Mouse (Mus musculus): ENCODE results near the gene Ube2g2.

Gene Ube2g2

DNA sequence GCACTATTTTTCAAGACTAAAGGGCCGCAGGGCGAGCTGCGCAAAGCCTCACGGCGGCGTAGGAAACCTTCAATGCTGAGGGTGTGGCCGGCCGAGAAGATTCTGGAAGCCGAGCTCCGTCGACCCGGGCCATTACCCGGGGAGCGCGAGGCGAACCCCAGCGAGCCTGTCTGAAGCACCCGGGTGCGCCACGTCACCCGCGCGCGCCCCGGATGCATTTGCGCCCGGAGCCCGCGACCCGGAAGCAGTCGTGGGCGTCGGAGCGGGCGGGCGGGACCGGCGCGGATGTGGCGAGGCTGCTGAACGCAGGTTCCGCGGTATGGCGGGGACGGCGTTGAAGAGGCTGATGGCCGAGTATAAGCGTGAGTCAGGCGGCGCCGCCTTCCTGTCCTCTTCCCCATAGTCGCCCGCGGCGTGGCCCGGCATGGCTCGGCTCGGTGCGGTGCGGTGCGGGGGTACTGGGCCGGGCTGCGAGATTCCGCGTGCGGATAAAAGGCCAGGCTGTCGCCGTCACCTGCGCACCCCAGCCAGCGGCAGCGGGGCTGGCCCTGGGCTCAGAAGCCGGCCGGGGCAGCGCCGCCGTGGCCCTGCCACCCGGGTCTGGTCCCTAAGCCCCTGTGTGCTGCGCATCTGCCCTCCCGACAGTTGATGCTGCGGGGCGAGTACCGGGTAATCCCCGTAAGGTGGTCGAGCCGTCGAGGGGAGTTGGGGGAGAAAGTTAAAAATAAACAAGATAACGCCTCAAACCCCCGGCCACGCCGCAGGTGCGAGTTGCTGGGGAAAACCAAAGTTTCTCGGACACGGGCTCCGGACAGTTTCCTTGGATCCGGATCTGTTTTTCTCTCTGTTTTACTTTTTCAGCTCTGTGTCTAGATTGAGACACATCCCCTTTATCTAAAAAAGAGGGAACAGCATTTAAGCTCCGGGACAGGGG is at the start of gene Ube2g2:
Gene Ube2g2 (plus strand): TSS at position 221 of the 934 bp plus-strand sequence.
- DNase-seq (ENCODE audit: low read depth, low spot score): peak; percentile 91

DNA sequence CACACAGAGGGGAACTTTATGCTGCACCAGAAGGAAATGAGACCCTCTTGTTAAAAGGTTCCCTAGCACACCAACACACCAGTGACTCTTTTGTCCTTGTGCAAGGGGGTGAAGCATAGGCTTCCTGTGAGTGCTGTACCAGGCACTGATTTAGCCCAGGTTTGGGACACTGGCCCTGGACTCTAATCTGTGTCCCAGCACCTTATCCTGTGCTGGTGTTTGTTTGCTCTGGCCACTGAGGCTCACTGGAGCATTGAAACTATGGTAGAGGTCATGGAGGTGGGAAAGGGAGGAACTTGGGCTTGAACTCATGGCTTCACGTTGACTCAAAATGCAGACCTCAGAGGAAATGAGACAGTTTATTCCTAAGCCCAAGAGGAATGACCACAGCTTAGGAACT is 48.9 kb upstream of the Ube2g2 start:
- no peak for DNase-seq (ENCODE audit: low read depth, low spot score)

DNA sequence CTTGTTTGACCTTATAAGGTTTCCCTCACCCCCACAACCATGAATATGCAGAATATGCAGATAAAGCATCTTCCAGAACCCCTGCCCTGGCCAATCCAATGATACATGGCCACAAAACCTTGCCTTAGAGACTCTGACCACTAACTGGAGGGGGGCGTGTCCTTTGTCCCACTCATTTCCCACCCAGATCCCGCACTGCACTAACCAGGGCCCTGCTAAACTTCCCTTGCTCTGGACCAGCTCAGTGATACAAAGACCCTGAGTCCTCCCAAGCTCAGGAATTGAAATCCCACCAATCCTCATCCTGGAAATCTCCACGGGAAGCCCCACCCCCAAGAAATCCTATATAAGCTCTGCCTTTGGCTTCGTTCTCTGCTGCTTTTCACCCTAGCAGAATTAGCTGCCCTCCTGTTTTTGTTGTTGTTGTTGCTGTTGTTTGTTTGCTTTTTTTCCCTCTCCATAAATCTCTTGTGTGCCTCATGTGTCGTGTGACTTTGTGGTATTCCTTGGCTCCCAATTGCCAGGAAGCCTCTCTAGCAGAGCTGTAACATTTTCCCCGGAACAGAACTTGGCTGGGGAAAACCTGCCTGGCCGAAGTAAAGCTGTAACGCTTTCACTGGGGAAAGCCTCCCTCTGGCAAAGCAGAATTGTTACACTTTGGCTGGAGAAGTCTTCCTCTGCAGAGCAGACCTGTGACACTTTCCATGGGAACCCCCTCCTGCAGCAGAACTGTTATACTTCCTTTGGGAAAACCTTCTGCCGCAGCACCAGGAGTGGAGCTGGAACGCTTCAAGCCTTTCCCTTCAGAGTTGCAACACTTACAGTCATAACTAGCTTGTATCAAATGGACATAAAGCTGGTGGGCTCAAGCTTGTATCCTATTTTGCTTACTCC is 41.8 kb upstream of the Ube2g2 start:
- no peak for DNase-seq (ENCODE audit: low read depth, low spot score)

- no peak for DNase-seq (ENCODE audit: low read depth, low spot score)
These were observed 41.1 kb upstream of the Ube2g2 start for GRCm38 (mm10) chr10:77581023-77581407.

GRCm38 (mm10) chr10:77581408-77582284 is 40.4 kb upstream of the Ube2g2 start, which contains the start of gene Pttg1ip:
Pttg1ip (plus strand) TSS chr10:77581720.
- peak; percentile 96 for DNase-seq (ENCODE audit: low read depth, low spot score)

DNA sequence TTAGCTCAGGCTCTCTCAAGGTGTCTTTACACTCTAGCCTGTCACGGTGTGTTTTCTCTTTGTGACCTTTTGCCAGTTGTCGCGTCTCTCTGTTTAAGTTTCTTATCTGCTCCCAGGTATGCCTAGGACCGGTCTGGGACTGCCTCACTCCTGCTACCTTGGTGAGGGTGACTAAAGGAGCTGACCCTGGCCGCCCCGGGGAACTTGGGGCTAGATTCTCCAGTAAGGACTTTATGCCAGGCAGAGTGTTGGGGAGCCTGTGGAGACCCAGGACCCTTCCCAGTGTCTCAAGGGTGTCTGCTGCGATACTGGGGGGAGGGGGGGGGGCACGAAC is 39.8 kb upstream of the Ube2g2 start:
- no peak for DNase-seq (ENCODE audit: low read depth, low spot score)

DNA sequence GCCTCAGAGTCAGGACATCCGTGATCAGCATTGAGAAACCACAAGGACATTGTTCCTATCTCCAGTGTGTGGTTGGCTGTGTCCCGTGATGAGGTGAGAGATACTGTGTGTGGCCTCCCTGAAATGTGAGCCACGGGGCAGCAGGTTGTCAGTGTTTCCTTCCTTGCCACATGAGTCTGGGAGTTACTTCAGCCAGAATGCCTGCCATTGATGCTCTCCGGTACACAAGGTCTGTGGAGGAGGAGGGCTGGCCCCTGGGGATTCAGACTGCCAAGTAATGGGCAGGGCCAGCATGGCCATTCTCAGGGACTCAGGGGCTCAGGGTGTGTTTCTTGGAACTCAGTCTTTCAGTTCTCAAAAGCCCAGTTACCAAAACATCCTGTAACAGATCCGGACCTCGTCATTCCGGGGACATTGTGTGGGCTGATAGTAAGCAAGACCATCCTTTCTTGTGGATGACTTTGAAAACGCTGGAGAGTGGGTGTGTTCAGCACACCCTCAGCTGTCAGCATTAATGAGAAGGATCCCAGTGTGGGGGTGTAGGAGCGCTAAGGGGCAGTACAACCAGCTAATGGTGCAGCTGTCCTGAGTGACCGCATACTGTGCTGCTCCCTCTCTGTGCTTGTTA is 38.2 kb upstream of the Ube2g2 start:
- DNase-seq (ENCODE audit: low read depth, low spot score): no peak

GRCm38 (mm10) chr10:77586637-77587036 is 35.4 kb upstream of the Ube2g2 start:
- no peak for DNase-seq (ENCODE audit: low read depth, low spot score)

DNA sequence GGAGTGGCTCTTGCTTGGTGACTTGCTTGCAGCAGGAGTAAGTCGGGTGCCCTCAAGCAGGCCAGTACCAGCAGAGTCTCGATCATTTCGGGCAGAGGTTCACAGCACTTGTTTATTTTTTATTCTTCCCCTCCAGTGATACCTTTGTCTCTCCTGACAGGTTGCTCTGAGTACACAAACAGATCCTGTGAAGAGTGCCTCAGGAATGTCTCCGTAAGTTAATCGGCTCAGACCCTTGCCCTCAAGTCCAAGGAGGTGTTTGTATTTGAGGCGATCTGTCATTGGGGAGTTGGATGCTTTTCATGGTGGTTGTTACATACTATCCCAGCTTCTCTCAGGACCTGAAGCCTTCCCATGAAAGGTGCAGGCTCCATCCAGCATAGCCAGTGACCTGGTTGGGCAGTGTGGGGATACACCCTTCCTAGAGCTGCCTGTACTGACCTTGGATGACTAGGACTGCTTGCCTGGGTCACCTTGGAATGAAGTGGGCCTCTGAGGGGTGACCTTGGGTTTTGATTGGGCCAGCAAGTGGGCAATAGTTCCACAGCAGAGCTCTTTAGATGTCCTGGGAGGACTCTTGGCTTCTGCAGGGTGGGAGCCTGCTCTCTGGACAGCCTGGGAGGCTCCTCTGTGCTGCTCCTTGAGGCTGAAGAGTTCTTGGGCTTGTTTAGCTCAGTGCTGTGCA is 34.8 kb upstream of the Ube2g2 start:
- DNase-seq (ENCODE audit: low read depth, low spot score): no peak

DNA sequence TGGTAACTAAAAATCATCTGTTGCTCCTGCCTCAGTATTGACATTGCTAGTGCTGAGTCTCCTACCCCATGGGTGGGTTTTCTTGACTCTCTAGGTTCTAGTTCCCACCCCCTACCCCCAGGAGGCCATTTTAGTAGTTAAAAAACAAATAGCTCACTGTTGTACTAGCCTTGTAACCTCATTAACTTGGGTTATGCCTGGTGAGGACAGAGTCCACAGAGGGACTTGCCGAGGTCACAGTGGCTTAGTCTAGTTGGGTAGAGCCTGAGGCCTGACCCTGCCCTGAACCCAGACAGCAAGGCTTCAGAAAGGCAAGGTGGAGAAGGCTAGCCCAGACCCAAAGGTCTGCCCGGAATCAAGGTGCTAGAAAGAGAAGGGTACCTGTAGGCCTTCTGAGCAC is 34.0 kb upstream of the Ube2g2 start:
- no peak for DNase-seq (ENCODE audit: low read depth, low spot score)

DNA sequence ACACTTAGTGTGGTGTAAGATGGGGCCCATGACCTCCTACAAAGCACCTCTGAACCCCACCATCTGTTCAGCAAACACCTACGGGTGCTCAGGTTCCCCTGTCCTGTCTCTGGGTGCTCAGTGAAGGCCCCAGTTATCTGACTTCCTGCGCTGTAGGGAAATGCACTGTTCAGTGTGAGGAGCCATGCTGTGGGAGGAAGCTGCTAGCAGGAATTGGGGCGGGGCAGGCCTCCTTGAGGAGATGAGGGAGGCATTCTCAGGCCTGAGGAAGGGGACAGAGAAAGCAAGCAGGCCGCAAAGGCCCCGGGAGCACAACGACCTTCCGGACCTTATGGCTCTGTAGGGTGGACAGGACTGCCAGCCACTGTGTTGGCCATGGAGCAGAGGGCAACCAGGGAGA is 33.0 kb upstream of the Ube2g2 start:
- DNase-seq (ENCODE audit: low read depth, low spot score): no peak

- DNase-seq (ENCODE audit: low read depth, low spot score): no peak
These were observed 32.3 kb upstream of the Ube2g2 start for GRCm38 (mm10) chr10:77589749-77590148.

DNA sequence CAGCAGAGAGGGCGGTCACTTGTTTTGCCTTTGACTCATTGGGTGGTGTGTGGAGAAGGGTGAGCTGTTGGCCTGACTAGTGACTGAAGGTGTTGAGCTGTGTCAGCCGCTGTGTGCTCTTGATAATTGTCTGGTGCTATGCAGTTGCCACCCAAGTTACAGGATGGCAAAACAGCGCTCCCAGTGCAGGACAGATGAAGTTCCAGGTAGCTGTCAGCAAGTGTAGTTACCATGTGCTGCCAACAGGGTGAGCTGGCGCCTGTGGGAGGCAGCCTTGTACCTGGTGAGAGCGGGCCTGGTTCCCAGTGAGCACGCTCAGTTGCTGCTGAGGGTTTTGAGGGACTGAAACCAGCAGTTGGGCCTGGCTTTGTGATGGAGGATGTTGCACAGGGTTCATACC is 31.3 kb upstream of the Ube2g2 start:
- peak; percentile 54 for DNase-seq (ENCODE audit: low read depth, low spot score)

GRCm38 (mm10) chr10:77591546-77591945 is 30.5 kb upstream of the Ube2g2 start:
- DNase-seq (ENCODE audit: low read depth, low spot score): no peak

GRCm38 (mm10) chr10:77596060-77596459 is 26.0 kb upstream of the Ube2g2 start:
- DNase-seq (ENCODE audit: low read depth, low spot score): no peak

DNA sequence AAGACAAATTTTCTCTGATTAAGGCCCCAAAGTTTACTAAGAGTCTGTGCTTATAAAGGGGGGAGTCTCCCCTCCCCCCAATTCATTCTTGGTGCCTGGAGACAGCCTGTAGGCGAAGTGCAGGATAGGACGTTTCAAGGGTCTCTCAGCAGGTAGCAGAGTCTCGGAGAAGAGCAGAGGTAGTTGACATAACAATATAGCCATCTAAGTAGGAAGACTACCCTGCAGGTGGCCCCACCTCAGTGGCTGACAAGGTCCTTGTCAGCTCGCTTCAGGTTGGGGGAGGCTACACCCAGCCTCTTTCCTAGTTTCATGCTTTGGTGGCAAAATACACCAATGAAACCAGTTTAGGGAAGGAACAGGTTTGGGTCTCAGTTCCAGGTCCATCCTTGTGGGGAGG is 19.1 kb upstream of the Ube2g2 start:
- no peak for DNase-seq (ENCODE audit: low read depth, low spot score)

GRCm38 (mm10) chr10:77604111-77604510 is 18.0 kb upstream of the Ube2g2 start:
- DNase-seq (ENCODE audit: low read depth, low spot score): no peak

DNA sequence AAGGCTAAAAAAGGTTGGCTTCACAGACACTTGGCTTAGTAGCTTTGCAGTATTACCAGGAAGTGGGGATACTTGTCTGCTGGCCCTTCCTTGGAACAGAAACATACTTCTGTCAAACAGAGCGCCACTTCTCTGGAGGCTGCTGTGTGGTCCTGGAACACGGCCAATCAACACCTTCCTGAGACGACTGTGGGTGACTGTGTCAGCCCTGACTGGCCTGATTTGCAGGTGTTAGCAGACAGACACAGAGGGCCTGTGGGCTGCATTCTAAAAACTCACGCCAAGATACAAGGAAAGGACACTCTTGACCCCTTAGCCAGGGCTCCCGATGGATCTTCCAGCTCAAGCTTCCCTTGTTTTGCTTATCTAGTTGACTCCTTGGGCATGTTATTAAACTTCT is 17.1 kb upstream of the Ube2g2 start:
- no peak for DNase-seq (ENCODE audit: low read depth, low spot score)

DNA sequence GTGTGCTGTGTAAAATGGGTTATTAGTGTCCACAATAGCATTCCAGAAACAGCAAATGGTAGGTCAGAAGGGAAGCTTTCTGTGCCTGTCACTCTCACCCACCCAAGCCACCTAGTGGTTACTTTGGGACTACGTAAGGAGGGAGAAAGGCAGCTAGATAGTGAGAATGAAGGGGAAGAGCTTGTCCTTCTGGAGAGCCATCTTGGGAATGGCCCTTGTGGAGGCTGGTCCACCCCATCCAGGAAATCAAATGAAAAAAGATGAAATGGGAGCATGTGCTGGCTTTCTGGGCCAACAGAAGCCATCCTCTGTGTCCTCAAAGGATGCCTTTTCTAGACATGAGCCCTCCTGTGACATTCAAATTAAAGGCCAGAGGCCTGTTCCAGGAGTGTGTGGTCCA is 16.7 kb upstream of the Ube2g2 start:
- DNase-seq (ENCODE audit: low read depth, low spot score): no peak
